Mouse (Mus musculus) layer of hippocampus, adult 8-10 months (tissue): Measurements from ENCODE around the gene 9130023H24Rik. TPM values are rescaled to one million over a fixed set of nuclear protein-coding genes. Genes with fewer than 3 reads are reported as not detected.

Experiments
- DNase-seq, 2 experiments: peaks; one replicate each; pipeline ENCODE4 v3.0.0; 2022; ENCODE audit warnings: low spot score in 2 of 2
- total RNA-seq, 4 experiments: library from RNA; stranded (reverse); gene quantifications; 2 replicates each; pipeline ENCODE4 v1.2.4; 2022

The 9130023H24Rik gene
- total RNA-seq, 4 experiments from 2014 or later: 3.5 to 5.0 (median 3.7) TPM

GRCm38 (mm10) chr7:128246496-128247391, 8.9 kb upstream of the 9130023H24Rik start, which contains the start of gene Tgfb1i1:
Gene Tgfb1i1, plus strand, starts transcription at chr7:128246812.
- no peak for DNase-seq

- DNase-seq: no peak
These were observed 7.7 kb upstream of the 9130023H24Rik start for GRCm38 (mm10) chr7:128245547-128245946.

GRCm38 (mm10) chr7:128244410-128245025, 6.7 kb upstream of the 9130023H24Rik start:
- DNase-seq: no peak

GRCm38 (mm10) chr7:128243921-128244320, 6.1 kb upstream of the 9130023H24Rik start:
- DNase-seq: no peak

GRCm38 (mm10) chr7:128242331-128242730, 4.5 kb upstream of the 9130023H24Rik start:
- no peak for DNase-seq

GRCm38 (mm10) chr7:128240131-128240784, 2.4 kb upstream of the 9130023H24Rik start:
- no peak for DNase-seq

- no peak for DNase-seq
These were observed 1.2 kb upstream of the 9130023H24Rik start for GRCm38 (mm10) chr7:128238991-128239390.

GRCm38 (mm10) chr7:128237593-128237926, 271 bp downstream of the 9130023H24Rik start:
- no peak for DNase-seq

- peak; percentile 71 to 88 for DNase-seq
These were observed 807 bp downstream of the 9130023H24Rik start, which contains the start of gene Armc5 for GRCm38 (mm10) chr7:128236856-128237592. Gene Armc5, plus strand, starts transcription at chr7:128237342.

GRCm38 (mm10) chr7:128236426-128236825, 1.4 kb downstream of the 9130023H24Rik start:
- no peak for DNase-seq

GRCm38 (mm10) chr7:128235481-128235880, 2.4 kb downstream of the 9130023H24Rik start:
- no peak for DNase-seq

GRCm38 (mm10) chr7:128234796-128235195, 3.0 kb downstream of the 9130023H24Rik start:
- no peak for DNase-seq

GRCm38 (mm10) chr7:128231741-128232140, 6.1 kb downstream of the 9130023H24Rik start:
- DNase-seq: no peak

GRCm38 (mm10) chr7:128220936-128221335, 16.9 kb downstream of the 9130023H24Rik start:
- DNase-seq: no peak

- DNase-seq: no peak
These were observed 17.9 kb downstream of the 9130023H24Rik start for GRCm38 (mm10) chr7:128219952-128220351.

GRCm38 (mm10) chr7:128209826-128210225, 28.0 kb downstream of the 9130023H24Rik start:
- no peak for DNase-seq

- DNase-seq: peak; percentile 17 to 55
These were observed 29.6 kb downstream of the 9130023H24Rik start for GRCm38 (mm10) chr7:128208187-128208586.

- no peak for DNase-seq
These were observed 31.7 kb downstream of the 9130023H24Rik start, which contains the start of gene Cox6a2 for GRCm38 (mm10) chr7:128206152-128206551. Gene Cox6a2, minus strand, starts transcription at chr7:128206387.

- DNase-seq: no peak
These were observed 32.1 kb downstream of the 9130023H24Rik start for GRCm38 (mm10) chr7:128205695-128206094.

- DNase-seq: no peak
These were observed 33.7 kb downstream of the 9130023H24Rik start for GRCm38 (mm10) chr7:128204179-128204578.

- no peak for DNase-seq
These were observed 34.8 kb downstream of the 9130023H24Rik start for GRCm38 (mm10) chr7:128203071-128203470.
